Mouse (Mus musculus) cerebellum, postnatal 10 days (tissue): ENCODE measurements around the gene Aox4.

Source experiments
- DNase-seq, 2 experiments: peaks; one replicate each; pipeline ENCODE4 v3.0.0; 2021; ENCODE audit warnings: mixed read lengths in 2 of 2

Gene Aox4

DNA sequence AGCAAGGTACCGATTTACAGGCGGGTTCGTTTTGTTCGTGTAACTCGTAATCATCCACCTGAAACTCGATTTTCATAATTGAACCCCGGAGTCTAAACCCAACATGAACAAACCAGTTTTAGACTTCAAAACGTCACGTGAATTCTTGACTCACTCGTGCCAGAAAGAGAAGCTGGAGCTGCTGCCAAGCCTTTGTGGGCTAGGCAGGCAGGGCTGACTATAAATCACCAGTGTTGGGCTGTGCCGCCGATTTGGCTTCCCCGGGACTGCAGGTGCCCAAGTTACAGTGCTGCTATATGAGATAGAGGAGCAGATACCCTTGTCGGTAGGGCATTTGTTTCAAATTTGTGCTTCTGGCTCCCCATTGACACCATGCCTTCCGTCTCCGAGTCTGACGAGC, at the start of gene Aox4:
TSS of gene Aox4 (plus strand) at position 195 of the 400 bp plus-strand sequence.
- peak; percentile 26 to 33 for DNase-seq

DNA sequence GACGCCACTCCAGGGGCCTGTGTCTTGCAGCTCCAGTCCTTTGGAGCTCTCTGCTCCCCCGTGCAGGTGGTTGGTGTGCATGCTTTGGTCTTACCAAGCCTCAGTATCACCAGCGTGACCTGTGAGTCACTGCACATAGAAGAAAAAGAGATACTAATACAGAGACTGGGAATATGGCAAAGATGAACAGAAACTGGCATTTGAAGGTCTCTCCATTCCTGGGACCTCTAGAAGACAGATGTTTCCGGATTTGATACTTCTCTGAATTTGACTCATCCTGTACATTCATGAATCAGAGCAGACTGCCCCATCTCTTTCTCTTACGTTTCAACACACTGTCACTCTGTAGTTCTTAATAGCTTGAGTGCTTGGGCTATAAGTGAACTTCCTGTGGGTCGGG, 40.3 kb upstream of the Aox4 start:
- DNase-seq: no peak

DNA sequence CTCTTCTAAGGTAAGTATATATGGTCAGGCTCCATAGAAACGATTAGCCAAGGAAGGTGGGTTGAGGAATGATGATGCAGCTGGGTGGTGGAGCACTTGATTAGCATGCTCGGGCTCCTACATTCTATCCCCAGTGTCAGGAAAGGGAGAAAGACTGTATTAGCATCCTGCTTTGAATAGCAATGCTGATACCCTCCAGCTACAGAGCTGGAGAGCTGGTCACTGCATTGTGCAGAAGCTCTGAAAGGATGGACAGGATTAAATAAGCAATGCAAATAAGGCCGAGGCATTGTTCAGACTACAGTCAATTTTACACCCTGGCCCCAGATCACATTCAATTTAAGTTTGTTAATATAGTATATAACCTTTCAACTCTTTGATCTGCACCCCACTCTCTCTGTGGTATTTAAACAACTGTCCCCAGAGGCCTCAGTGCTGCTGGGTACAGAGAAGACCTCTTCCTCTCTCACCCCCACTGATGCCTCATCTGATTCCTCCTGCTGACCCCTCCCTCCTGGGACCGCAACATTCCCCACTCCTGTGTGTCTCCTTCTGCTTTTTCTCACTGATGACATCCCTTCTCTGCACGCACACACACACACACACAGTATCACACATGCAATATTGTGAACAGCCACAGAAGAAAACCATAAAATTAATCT, 21.6 kb upstream of the Aox4 start:
- no peak for DNase-seq

DNA sequence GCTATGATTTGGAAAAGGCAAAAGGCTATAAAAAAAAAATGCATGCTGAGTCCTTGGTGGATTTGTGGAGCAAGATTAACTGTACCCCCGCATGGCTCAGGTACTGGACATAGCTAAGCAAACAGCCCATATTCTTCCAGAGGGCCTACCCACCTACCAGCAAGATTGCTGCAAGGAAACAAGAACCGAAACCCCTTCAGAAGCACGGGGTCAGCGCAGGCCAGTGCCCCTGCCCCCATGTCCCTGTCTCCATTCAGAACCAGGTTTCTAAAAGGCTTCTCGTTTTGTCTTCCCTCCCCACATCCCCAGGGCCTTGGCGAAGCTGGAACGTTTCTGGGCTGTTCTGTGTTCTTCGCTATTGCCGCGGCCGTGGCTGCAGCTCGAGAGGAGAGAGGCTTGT, 15.9 kb upstream of the Aox4 start:
- DNase-seq: no peak

DNA sequence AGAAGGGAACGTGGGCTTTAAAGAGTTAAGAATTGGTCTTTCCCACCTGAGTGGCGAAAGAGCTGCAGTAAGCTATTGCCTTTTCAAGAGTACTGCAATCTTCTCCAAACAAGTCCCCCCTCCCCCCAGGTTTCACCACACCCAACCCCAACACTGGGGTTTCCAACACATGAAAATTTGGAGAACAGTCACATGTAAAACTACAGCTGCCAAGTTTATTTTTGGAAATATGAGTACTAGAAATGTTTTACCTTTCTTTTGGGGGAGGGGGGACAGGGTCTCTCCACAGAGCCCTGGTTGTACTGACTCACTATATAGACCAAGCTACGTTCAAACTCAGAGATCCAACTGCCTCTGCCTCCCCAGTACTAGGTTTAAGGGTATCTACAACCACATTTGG, 15.2 kb upstream of the Aox4 start:
- DNase-seq: no peak

DNA sequence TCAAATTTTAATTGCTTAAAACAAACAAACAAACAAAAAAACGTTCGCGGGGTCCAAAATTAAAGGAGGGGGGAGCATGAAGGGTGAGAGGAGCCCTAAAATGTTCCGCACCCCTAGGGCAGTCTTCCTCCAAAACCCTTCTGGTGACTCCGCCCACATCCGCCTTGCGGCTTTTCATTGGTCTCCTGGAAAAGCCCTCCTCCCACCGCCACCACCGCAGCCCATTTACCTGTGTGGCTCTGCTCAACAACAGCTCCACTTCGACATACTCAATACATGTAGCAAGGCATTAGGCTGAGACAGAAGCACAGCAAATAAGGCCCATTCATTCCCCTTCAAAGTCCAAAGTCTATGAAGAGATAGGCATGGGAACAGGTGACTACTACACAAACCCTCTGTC, 14.7 kb upstream of the Aox4 start:
- DNase-seq: no peak

DNA sequence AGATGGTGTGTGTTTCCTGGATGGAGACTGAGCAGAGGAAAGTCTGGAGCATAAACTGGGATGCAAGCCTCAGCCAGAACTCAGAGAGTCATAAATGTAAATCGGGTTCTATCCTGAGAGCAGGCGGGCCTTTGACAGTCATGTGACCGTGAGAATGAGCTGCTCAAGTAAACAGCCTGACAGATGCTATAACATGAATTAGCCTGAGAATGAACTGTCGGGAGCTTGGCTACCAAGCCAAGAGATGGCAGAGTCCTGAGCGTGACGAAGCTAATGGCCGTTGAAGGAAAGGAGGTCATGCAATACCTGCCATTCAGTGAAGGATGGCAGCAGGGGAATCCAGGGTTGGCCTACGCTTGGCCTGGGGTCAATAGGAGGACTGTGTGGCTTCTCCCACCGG, 13.2 kb upstream of the Aox4 start:
- DNase-seq: peak; percentile 34 to 40

DNA sequence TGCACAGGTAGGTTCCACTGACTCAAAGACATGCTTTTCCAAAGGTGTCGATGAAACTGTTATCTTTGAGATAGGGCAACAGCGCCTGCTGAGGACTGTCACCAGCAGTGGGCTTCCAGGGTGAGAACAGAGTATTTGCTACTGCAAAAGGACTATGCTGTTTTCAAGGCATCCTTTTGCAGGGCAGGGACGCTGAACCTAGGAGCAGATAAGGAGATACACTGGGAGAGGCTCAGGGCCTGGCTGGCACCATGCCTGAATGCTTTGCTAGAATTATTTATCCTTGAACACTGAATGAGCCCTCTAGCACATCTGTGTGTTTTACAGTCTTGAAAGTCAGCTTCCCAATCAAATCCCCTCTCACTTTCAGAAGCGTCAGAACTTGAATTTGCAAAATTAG, 11.8 kb upstream of the Aox4 start:
- no peak for DNase-seq

DNA sequence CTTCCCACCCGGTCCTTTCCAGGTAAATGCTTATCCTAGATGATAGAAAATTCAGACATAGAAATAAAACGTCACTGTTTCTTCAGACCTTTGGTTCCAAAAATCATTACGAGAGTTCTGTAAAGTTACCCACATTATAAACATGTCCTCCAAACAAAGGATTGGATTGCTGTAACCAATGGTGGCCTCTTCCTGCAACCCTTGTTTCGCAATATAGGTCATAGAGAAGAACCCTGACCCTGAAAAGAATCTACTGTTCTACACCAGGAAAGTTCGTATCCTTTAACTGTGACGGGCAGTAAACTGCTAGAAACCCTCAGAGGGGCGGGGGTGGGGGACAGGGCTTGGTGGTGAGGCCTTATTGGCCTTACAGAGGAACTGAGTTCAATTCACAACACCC, 2.6 kb downstream of the Aox4 start:
- no peak for DNase-seq

DNA sequence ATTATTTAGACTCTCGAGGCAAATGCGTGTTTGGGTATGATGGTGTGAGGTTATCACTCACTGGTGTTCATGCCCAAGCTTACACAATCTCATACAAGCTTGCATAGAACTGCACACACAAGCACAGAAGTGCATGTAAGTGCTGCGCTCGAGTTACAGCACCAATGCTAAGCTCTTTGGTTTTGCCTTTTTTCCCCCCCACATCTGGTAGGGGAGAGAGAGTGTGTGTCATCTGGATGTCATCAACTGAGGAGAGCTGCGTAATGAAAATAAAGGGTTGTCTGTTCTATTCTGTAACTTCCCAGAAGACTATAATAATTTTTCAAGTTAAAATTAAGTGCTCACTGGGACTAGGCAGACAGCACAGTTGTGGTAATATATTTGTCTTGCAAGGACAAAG, 3.6 kb downstream of the Aox4 start:
- no peak for DNase-seq

DNA sequence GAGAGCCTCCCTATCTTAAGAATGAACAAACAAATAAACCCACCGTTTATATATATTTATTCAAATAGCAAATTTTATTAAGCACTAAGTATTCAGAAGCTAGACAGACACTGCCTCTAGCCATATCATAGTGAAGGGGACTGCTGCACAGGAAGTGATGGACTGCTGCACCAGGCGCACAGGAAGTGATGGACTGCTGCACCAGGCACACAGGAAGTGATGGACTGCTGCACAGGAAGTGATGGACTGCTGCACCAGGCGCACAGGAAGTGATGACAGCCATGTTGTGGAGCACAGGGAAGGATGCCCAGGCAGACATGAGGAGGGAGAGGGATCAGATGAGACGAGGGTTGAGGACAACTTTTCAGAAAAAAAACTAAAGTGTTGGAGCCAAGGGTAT, 5.2 kb downstream of the Aox4 start:
- DNase-seq: no peak

DNA sequence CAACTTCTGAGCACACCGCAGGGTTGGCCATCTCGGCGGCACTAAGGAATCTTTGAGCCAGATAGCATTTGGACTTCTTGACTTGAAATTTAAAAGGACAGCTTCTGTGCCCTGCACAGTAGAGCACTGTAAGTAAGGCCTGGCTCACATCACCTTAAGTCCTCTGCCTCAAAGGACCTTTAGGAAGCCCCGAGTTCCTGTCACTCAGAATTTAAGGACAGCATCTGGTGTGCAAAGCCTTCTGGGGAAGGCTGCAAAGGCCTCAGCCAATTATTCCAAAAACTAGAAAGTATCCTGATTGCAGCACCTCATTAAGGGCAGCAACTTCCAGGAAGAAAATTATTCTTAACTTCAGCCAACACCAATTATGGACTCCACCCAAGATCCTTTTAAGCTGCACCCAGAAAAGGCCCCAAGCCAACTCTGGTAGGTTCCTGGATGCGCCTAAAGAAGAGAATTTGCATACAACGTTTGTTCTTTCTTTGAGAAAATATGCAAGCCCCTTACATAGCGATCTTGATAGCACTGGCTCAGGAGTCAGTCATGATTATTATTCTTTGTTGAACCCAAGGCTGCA, 5.8 kb downstream of the Aox4 start:
- no peak for DNase-seq

DNA sequence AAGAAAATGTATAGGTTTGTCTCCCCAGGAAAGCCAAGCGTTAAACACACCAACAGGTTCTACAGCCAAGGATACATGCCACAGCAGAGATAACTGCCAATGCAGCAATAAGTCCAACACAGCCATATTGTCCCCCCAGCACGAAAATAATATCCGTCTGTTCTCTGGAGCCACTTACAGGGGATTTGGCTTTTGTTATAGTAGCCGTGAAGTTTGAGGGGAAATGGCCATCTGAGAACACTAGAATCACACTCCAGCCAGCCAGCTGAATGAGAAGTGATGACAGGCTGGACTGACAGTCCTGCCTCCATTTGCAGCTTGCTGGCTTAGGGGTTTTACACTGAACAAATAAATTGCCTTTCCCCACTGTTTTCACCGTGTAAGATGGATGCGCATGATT, 10.9 kb downstream of the Aox4 start:
- DNase-seq: peak; percentile 52 to 60

DNA sequence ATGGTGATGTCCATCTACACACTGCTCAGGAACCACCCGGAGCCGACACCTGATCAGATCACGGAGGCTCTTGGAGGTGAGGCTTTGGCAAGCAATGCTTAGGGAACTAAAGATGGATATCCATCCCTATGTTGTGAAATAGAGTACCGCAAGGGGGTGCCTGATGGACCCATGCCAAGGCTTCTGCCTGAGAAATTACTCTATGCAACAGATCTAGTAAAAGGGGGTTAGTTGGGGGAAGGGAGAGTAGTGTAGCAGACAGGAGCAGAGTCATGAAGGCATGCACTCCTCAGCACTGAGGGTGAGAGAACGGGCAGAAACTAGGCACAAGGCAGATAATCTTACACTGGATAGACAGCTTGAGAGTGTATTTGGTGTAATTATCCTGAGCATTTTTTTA, 11.7 kb downstream of the Aox4 start:
- DNase-seq: peak; percentile 68 to 72

DNA sequence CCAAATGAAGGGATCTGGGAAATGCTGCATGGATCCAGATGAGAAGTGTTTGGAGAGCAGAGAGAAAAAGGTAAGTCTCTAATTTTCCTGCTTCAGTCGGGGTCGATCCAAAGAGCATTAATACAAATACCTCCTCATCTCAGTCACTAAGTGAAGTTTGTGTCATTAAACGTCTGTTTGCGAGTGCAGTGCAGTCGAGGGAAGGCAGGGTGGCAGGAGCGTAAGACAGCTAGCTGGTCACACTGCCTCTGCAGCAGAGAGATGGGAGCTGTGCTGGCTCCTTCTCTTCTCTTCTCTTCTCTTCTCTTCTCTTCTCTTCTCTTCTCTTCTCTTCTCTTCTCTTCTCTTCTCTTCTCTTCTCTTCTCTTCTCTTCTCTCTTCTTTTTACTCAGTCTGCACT, 17.9 kb downstream of the Aox4 start:
- DNase-seq: no peak

DNA sequence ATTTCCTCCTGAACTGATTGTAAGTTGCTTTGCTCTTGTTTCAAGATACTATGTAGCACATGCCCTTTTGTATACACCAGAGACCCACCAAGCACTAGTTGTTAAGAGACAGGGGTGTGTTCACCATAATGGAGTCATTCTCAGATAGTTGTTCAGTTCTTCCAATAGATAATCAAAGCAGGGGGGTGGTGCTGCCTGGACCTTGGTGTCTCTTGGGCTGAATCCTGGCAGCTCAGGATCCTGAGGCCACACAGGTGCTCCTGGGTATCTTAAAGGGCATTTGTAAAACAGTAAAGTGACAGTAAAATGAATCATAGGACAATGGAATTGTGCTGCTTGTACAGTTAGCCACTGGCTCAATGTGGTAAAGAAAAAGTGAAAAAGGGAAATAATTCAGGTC, 18.7 kb downstream of the Aox4 start:
- DNase-seq: no peak

DNA sequence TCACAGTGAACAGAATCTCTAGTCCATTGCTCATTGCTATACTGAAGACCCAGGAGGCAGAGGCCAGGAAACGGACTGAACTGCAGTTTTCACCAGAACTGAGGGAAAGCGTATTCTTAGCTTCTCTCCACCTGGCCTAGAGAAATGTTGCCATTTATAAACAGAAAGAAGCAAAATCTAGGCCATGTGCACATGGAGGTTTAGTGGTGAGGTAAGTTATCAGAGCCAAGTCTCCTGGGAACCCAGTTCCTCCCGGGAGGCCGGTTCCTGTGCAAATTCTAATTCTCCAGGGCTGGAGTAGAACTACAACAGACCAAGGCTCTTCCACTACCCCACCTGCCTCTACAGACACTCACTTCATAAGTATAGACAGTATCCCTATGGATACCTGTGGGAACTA, 19.6 kb downstream of the Aox4 start:
- DNase-seq: no peak

DNA sequence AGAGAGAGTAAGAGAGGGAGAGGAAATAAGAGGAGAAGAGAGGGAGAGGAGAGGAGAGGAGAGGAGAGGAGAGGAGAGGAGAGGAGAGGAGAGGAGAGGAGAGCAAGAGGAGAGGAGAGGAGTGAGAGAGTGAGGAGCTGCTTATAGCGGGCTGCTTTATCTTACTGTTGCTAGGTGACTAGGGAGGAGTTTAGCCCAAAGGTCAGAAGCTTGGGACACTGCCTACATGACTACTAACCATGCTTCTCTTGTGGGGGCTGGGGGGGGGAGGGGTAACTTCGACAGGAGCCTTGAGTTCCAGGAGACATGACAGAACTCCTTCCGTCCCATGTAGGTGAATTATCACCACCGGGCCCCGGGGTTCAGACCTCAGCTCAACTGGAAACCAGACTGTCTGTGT, 20.3 kb downstream of the Aox4 start:
- no peak for DNase-seq

DNA sequence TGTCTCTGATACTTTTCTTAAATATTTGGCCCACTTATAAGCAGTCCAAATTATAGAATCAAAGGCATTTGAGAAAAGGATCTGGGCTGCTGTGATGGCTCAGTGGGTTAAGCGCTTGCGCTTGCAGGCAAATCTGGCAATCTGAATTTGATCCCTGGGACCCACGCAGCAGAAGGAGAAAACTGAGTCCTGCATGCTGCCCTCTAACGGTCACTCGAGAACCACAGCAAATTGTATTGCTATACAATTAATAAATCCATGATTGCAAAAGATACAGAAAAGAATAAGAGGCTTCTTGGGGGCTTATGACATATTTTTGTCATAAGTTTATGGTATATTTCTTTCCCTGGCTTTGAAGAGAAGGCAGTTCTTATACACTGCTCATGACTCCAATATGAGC, 25.2 kb downstream of the Aox4 start:
- DNase-seq: peak in 1 of 2 experiments; percentile 25

DNA sequence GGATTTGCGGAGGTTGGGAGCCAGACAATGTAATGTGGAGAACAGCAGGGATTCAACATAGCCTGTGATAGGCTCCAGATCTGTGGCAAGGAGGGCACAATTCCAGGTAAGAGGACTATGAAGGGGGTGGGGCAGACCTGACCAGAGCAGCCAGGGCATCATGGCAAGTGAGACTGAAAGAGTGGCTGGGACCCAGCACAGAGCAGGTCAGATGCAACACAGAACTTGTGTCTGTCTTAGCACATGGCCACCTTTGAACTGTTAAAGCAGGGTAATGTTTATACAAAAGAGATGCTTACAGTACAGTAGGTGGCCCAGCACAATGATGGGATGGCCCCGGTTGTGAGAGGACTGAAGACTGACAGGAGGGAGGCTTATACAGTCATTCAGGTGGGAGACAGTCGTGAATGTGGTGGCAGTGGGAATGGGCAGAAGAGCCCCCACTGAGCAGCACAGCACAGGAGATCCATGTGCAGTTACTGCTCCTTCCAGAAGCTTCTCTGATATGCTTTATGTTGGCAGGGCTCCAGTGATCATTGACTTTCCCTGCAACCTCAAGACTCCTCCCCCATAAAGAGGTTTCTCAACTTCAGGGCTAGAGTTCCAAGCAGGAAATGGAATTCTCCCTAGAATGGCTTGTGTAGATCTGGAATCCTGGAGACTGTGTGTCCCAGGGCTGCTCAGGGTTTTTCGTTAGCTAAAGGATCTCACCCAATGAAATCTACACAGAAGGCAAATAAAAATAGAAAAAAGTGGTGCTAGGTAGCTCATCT, 27.5 kb downstream of the Aox4 start:
- peak; percentile 26 to 29 for DNase-seq

DNA sequence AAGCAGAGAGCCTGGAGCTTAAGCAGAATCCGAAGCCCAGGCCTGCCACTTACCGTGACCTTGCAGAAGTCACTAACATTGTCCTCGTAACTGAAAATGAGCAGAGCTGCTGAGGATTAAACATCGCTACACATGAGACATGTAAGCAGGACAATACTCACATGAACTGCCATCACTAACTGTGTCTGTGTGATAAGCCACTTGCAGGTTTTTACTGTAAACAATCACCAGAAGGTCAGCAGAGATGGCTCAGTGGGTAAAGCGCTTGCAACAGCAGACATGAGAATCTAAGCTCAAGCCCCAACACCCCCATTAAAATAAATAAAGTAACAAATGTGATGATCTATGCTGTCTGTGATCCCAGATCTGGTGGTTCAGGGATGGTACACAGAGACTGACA, 28.2 kb downstream of the Aox4 start:
- DNase-seq: no peak

DNA sequence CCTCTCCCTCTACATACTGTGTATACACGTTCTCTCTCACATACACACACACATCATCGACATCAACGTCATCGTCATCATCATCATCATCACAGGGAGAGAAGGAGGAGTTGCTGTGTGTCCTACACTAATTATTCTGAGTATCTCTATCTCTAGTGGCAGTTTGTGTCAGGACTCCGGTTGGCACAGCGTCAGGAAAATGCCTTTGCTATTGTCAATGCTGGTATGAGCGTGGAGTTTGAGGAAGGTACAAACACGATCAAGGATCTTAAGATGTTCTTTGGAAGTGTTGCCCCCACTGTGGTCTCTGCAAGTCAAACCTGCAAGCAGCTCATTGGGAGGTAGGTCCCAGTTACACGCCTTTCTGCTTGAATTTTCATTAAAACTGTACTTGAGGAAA, 28.8 kb downstream of the Aox4 start:
- DNase-seq: peak in 1 of 2 experiments; percentile 10

DNA sequence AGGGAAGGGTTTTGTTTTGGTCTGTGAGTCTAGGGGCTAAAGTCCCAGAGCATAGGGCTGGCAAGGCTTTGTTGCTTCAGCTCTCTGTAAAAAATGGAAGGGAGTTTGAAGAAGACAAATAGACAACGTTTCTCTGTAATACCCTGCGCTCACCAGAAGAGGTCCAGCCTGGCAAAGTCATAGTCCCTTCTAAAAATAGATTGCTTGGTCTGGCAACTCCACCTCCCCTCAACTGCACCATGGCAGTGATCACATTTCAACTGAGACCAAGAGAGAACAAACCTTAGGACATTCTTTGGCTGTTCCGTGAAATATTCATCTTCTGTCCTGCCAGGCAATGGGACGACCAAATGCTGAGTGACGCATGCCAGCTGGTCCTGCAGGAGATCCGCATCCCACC, 30.1 kb downstream of the Aox4 start:
- DNase-seq: peak; percentile 33 to 36

DNA sequence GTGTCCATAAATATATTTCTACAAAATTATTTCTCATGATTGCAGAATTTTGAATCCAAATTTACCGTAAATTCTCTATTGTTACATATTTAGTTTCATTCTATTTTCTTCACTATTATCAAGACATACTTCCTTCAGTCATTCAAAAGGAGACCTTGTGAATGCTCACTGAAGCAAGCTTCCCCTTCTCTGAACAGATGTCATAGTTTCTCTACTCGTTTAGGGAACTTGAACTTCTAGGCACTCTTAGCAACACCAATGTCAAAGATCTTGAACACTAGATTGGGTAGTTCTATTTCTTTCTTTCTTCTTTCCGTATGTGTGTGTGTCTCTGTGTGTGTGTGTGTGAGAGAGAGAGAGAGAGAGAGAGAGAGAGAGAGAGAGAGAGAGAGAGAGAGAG, 34.3 kb downstream of the Aox4 start:
- DNase-seq: no peak
